Mouse (Mus musculus) heart, embryonic 14.5 days (tissue): Measurements from ENCODE around the gene Spns2. TPM values are rescaled to one million over a fixed set of nuclear protein-coding genes. Genes with fewer than 3 reads are reported as not detected.

Source experiments
- ATAC-seq: fragments of 200-750 bp; cut with Nextera tagmentation; 2 replicates; pipeline ENCODE4 v1.8.0; 2017; ENCODE audit warnings: low read depth, moderate TSS enrichment; ENCODE audit not compliant: insufficient number of reproducible peaks, insufficient read depth, low FRiP score
- H3K27ac ChIP-seq, 2 experiments: fragments of 200-500 bp in 1 of 2; fragments of 300-500 bp in 1 of 2; sonication (generic) in 1 of 2; replicated peaks in 1 of 2; 2 replicates each; pipeline ENCODE4 v1.5.1; 2012 to 2014; ENCODE audit warnings: low read depth in 2 of 2, low read length in 2 of 2, control low read depth in 1 of 2, mild to moderate bottlenecking in 1 of 2, mixed read lengths in 1 of 2; ENCODE audit not compliant: control insufficient read depth in 1 of 2, insufficient read depth in 1 of 2
- H3K27me3 ChIP-seq: fragments of 300-500 bp; sonication (generic); 2 replicates; pipeline ENCODE4 v1.6.1; 2014; ENCODE audit warnings: mild to moderate bottlenecking, low read length, control low read depth; ENCODE audit not compliant: control insufficient read depth, insufficient read depth
- H3K36me3 ChIP-seq: fragments of 300-500 bp; sonication (generic); 2 replicates; pipeline ENCODE4 v1.6.1; 2014; ENCODE audit warnings: mild to moderate bottlenecking, control low read depth, low read length, mixed read lengths; ENCODE audit not compliant: control insufficient read depth, insufficient read depth
- H3K4me1 ChIP-seq, 2 experiments: fragments of 200-500 bp in 1 of 2; fragments of 300-500 bp in 1 of 2; sonication (generic) in 1 of 2; 2 replicates each; pipeline ENCODE4 v1.6.1; 2012 to 2014; ENCODE audit warnings: low read length in 2 of 2, control low read depth in 1 of 2, mixed read lengths in 1 of 2; ENCODE audit not compliant: control insufficient read depth in 2 of 2, insufficient read depth in 2 of 2
- H3K4me2 ChIP-seq: fragments of 300-500 bp; sonication (generic); 2 replicates; pipeline ENCODE4 v1.6.1; 2014; ENCODE audit warnings: mild to moderate bottlenecking, low read length
- H3K4me3 ChIP-seq, 2 experiments: fragments of 200-500 bp in 1 of 2; fragments of 300-500 bp in 1 of 2; sonication (generic) in 1 of 2; 2 replicates each; pipeline ENCODE4 v1.5.1; 2012 to 2014; ENCODE audit warnings: low read length in 2 of 2, mild to moderate bottlenecking in 2 of 2, control low read depth in 1 of 2, low read depth in 1 of 2, moderate library complexity in 1 of 2; ENCODE audit not compliant: control insufficient read depth in 1 of 2, insufficient read depth in 1 of 2
- H3K9ac ChIP-seq: fragments of 300-500 bp; sonication (generic); 2 replicates; pipeline ENCODE4 v1.6.1; 2014; ENCODE audit warnings: mild to moderate bottlenecking, low read length
- H3K9me3 ChIP-seq: fragments of 300-500 bp; sonication (generic); 2 replicates; pipeline ENCODE4 v1.6.1; 2016; ENCODE audit warnings: low read length, control low read depth; ENCODE audit not compliant: control insufficient read depth
- WGBS: fragments of 180-500 bp; shearing (Covaris S2); extraction: QIAGEN DNeasy Blood & Tissue Kit; methylation state at CpG from one replicate; pipeline ENCODE4 v1.1.7; 2014; 5-methylcytosine and 5-hydroxymethylcytosine counted together
- polyA plus RNA-seq: library from polyadenylated mRNA; unstranded; fragments of >200 nt; fragmentation: Nextera tagmentation; extraction: Ambion mirVana; gene quantifications from 2 replicates; pipeline ENCODE4 v1.2.1, GENCODE M21; 2014

The Spns2 gene
- polyA plus RNA-seq, 1 experiment from 2014 or later, result 3.7 TPM

GRCm38 (mm10) chr11:72423686-72424085 is 66.0 kb downstream of the Spns2 start:
- Histone ChIP-seq H3K27ac (no peak overlapping the region), H3K4me3 (no peak overlapping the region), H3K4me1 (peaks cover 3% of the 10 kb centered on the region in 2 experiments; a peak in 2 of 4 replicates), H3K9me3 (no peaks in the 10 kb centered on the region), H3K9ac (no peak overlapping the region), H3K4me2 (no peak overlapping the region), H3K27me3 (no peaks in the 10 kb centered on the region), H3K36me3 (no peaks in the 10 kb centered on the region)
- WGBS, result 74% methylated on average over 4 of the region's 4 CpGs
- no peak for ATAC-seq

GRCm38 (mm10) chr11:72421518-72422278 is 68.0 kb downstream of the Spns2 start:
- Histone ChIP-seq H3K9me3 (no peaks in the 10 kb centered on the region), H3K4me3 (no peak overlapping the region), H3K27me3 (no peaks in the 10 kb centered on the region), H3K4me2 (no peak overlapping the region), H3K27ac (no peak overlapping the region), H3K9ac (no peak overlapping the region), H3K36me3 (no peaks in the 10 kb centered on the region), H3K4me1 (peaks cover 22 to 23% of the 10 kb centered on the region in 2 experiments)
- 90% methylated on average over 11 of the region's 11 CpGs for WGBS
- no peak for ATAC-seq

DNA sequence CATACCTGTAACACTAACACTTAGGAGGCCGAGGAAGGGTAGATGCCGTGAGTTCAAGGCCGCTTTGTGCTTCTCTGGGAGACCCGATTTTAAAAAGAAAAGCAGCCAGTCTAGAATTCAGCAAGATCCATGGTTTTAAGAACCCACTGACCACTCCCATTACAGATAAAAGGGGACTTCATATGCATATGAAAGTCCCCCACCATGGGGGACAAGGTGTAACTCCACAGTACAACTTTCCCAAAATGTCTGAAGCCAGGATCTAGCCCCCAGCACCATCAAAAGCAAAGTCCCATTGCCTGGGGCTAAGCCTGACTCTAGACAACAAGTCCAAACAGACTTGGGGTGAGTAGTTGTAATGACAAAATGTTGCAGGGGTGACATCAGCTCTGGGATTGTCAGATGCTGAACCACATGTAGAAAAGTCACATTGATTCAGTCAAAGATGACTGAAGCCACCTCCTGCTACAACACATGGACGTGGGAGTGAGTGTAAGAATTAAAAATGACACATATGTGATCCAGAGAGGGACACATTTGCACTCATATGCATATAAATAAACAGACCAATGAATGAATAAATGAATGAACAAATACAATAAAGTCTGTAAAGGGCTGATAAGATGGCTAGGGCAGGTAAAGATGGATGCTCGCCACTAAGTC is 69.1 kb downstream of the Spns2 start:
- H3K4me3 ChIP-seq, result no peak overlapping the region
- H3K27me3 ChIP-seq, result no peaks in the 10 kb centered on the region
- H3K9me3 ChIP-seq, result no peaks in the 10 kb centered on the region
- no peak overlapping the region for H3K9ac ChIP-seq
- 89% methylated on average over 6 of the region's 6 CpGs for WGBS
- H3K4me2 ChIP-seq, result no peak overlapping the region
- H3K36me3 ChIP-seq, result no peaks in the 10 kb centered on the region
- no peak overlapping the region for H3K27ac ChIP-seq
- ATAC-seq, result no peak
- peaks cover 28 to 33% of the 10 kb centered on the region in 2 experiments for H3K4me1 ChIP-seq

- Histone ChIP-seq H3K9ac (no peak overlapping the region), H3K4me2 (no peak overlapping the region), H3K27me3 (no peaks in the 10 kb centered on the region), H3K4me3 (no peak overlapping the region), H3K27ac (no peak overlapping the region), H3K4me1 (peaks cover 43 to 48% of the 10 kb centered on the region in 2 experiments), H3K9me3 (no peaks in the 10 kb centered on the region), H3K36me3 (no peaks in the 10 kb centered on the region)
- ATAC-seq, result no peak
- WGBS, result 88% methylated on average over 6 of the region's 6 CpGs
Measured at GRCm38 (mm10) chr11:72419006-72419405, 70.7 kb downstream of the Spns2 start.

GRCm38 (mm10) chr11:72418227-72418626 is 71.5 kb downstream of the Spns2 start:
- H3K9ac ChIP-seq, result no peak overlapping the region; the same call in 1 of the 2 replicates
- no peak for ATAC-seq

GRCm38 (mm10) chr11:72417376-72417775 is 72.3 kb downstream of the Spns2 start:
- WGBS, result 14% methylated on average over 4 of the region's 4 CpGs
- peak overlapping the region; percentile 27; the same call in 1 of the 2 replicates for H3K9ac ChIP-seq
- no peaks in the 10 kb centered on the region for H3K27me3 ChIP-seq
- no peaks in the 10 kb centered on the region for H3K9me3 ChIP-seq
- H3K4me3 ChIP-seq, result no peak overlapping the region
- no peaks in the 10 kb centered on the region for H3K36me3 ChIP-seq
- H3K4me2 ChIP-seq, result no peak overlapping the region
- H3K27ac ChIP-seq, result peak overlapping the region; percentile 63 to 68
- no peak for ATAC-seq
- peaks cover 58 to 64% of the 10 kb centered on the region in 2 experiments for H3K4me1 ChIP-seq

More at GRCm38 (mm10) chr11:72418227-72418626, 71.5 kb downstream of the Spns2 start:
- no peaks in the 10 kb centered on the region for H3K9me3 ChIP-seq
- 0 out of 4 replicates have a peak overlapping the region, but pooled peaks of 1 of the 2 experiments have one; percentile 68 for H3K27ac ChIP-seq
- no peak overlapping the region for H3K4me2 ChIP-seq
- no peak overlapping the region for H3K4me3 ChIP-seq
- no peaks in the 10 kb centered on the region for H3K27me3 ChIP-seq
- 32% methylated on average over 8 of the region's 8 CpGs for WGBS
- peaks cover 51 to 56% of the 10 kb centered on the region in 2 experiments for H3K4me1 ChIP-seq
- no peaks in the 10 kb centered on the region for H3K36me3 ChIP-seq

DNA sequence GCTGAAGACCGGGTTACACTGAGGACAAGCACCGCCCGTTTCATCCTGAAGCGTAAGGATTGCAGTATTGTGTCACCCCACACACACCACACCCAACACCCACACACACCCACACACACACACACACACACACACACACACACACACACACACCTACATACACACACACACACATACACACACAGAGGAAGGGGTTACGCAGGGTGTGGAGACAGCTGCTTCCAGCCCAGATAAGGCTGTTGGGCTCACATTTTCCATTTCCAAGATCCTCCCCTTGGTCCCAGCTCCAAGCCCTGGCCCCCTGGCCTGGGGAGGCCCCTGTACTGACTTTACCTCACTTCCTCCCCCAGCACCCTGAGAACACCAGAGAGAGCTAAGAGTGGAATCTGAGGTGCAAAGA is 73.0 kb downstream of the Spns2 start:
- no peak overlapping the region for H3K9ac ChIP-seq
- peak; percentile 79 for ATAC-seq
- H3K27me3 ChIP-seq, result no peaks in the 10 kb centered on the region
- H3K4me3 ChIP-seq, result no peak overlapping the region
- no peaks in the 10 kb centered on the region for H3K9me3 ChIP-seq
- peak overlapping the region; percentile 63 to 68 for H3K27ac ChIP-seq
- H3K36me3 ChIP-seq, result no peaks in the 10 kb centered on the region
- no peak overlapping the region for H3K4me2 ChIP-seq
- H3K4me1 ChIP-seq, result peaks cover 64 to 71% of the 10 kb centered on the region in 2 experiments
- 38% methylated on average over 5 of the region's 5 CpGs for WGBS
